Mouse (Mus musculus) myocyte (in vitro differentiated cells): ENCODE data around the gene S100a4.

Experiments
- CEBPB ChIP-seq: IDR thresholded peaks from 2 replicates; pipeline ENCODE4 v1.6.1; 2011; ENCODE audit warnings: mild to moderate bottlenecking, moderate library complexity; ENCODE audit not compliant: poor library complexity, insufficient read depth, severe bottlenecking
- E2F4 ChIP-seq: IDR thresholded peaks from one replicate; pipeline ENCODE4 v1.6.1; 2011; ENCODE audit warnings: mild to moderate bottlenecking, control low read depth, moderate library complexity; ENCODE audit not compliant: insufficient read depth
- MAX ChIP-seq: IDR thresholded peaks from one replicate; pipeline ENCODE4 v1.6.1; 2011; ENCODE audit warnings: low read depth, mild to moderate bottlenecking, control low read depth
- MYOD1 ChIP-seq, 3 experiments: IDR thresholded peaks; one replicate each; pipeline ENCODE4 v1.6.1; 2011; ENCODE audit warnings: control low read depth in 2 of 3, low read depth in 2 of 3, mild to moderate bottlenecking in 2 of 3, moderate library complexity in 1 of 3; ENCODE audit not compliant: insufficient read length in 2 of 3, control insufficient read depth in 1 of 3
- MYOG ChIP-seq, 3 experiments: IDR thresholded peaks; one replicate each; pipeline ENCODE4 v1.6.1; 2011; ENCODE audit warnings: control low read depth in 2 of 3, low read depth in 2 of 3, mild to moderate bottlenecking in 2 of 3; ENCODE audit not compliant: insufficient read length in 2 of 3, control insufficient read depth in 1 of 3, insufficient read depth in 1 of 3
- POLR2A ChIP-seq: IDR thresholded peaks from one replicate; pipeline ENCODE4 v1.6.1; 2011; ENCODE audit warnings: low read depth, mild to moderate bottlenecking, control low read depth, moderate library complexity; ENCODE audit not compliant: insufficient read length
- REST ChIP-seq: IDR thresholded peaks from one replicate; pipeline ENCODE4 v1.6.1; 2011; ENCODE audit warnings: mild to moderate bottlenecking, control low read depth, moderate library complexity; ENCODE audit not compliant: insufficient read depth, insufficient read length
- TCF12 ChIP-seq: IDR thresholded peaks from one replicate; pipeline ENCODE4 v1.6.1; 2011; ENCODE audit warnings: mild to moderate bottlenecking, control low read depth; ENCODE audit not compliant: poor library complexity, insufficient read depth, severe bottlenecking
- TCF3 ChIP-seq: IDR thresholded peaks from one replicate; pipeline ENCODE4 v1.6.1; 2011; ENCODE audit warnings: low read depth, control low read depth; ENCODE audit not compliant: insufficient read length
- USF1 ChIP-seq: IDR thresholded peaks from one replicate; pipeline ENCODE4 v1.6.1; 2011; ENCODE audit warnings: low read depth, mild to moderate bottlenecking, control low read depth, moderate library complexity

DNA sequence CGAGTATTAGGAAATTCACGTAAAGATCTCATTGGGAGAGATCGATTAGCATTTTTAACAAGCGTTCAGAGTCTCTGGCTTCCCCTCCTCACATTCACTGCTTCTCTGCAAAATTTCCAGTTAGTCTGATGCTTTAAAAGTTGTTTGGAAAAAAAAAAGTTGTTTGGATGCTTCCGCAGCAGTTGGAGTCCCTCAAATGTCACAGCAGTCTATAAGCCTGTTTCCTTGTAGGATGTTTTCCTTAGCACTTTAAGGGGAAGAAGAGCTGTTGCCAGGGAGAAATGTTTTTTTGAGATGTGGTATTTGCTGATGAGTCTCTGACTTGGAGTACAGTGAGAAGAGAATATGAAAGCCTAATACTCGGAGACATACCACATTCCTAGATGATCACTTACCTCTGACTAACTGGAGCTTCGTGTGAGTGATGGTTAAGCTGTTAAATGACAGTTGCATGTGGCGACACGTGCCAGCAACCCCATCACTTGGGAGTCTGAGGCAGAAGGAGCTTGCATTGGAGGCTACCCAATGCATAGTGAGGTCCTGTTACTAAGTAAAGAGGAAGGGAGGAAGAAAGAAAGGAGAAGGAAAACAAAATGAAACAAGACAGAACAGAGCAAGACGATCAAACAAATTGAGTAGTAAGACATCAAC is 27.1 kb upstream of the S100a4 start:
- TF ChIP-seq POLR2A (no peak), USF1 (no peak), MAX (no peak), E2F4 (no peak), MYOD1 (IDR thresholded peaks at IDR 0.05; ENCODE audit: control insufficient read depth in 1 of 3, insufficient read length in 2 of 3, low read depth in 2 of 3) (no peak), REST (no peak), TCF12 (no peak), TCF3 (no peak), CEBPB (no peak), MYOG (IDR thresholded peaks at IDR 0.05; ENCODE audit: control insufficient read depth in 1 of 3, insufficient read depth in 1 of 3, insufficient read length in 2 of 3, low read depth in 2 of 3) (no peak)
